Mouse (Mus musculus): ENCODE results near the gene Sumo3. TPM values are rescaled to one million over a fixed set of nuclear protein-coding genes. Genes with fewer than 3 reads are reported as not detected.
A peak's percentile ranks its signal among the peaks of the same experiment; 100 is the strongest.

Sumo3 gene
- polyA plus RNA-seq, 1 experiment = 254 TPM

DNA sequence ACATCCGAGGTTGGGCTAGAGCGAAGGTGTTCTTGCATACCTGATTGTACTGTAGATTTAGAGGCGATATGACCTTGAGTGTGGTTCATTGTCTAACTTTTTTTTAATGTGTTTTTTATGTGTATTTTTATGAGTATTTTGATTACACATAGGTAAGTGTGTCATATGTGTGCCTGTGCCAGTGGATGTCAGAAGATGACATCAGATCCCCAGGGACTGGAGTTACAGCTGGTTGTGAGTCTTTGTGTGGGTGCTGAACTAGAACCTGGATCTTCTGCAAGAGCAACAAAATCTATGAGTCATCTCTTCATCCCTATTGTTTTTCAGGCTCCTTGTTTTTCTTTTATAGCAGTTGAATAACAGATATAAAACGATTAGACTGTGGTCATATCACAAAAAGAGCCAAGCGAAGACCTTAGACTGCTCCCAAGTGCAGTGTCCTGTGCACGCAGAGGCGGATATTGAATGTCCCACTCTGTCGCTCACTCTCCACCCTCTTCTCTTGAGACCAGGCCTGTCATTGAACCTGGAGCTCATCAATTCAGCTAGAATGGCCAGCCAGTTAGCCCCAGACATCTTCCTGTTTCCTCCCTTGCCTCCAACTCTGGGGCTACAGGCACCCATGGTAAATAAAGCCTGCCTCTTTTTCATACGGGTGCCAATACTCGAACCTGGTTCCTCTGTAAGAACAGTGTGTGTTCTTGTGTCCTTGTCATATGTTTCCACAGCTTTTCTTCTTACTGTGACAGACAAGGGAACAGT lies 17.9 kb downstream of the Sumo3 start:
- Histone ChIP-seq H3K4me3 (ENCODE audit: low read depth, low read length) (no peak overlapping the region), H3K27me3 (ENCODE audit: control insufficient read depth, insufficient read depth, low read length) (no peaks in the 10 kb centered on the region), H3K4me1 (ENCODE audit: control insufficient read depth, insufficient read depth, insufficient read length, low read length) (peaks cover 17% of the 10 kb centered on the region; the same call in 1 of the 2 replicates), H3K36me3 (ENCODE audit: control insufficient read depth, insufficient read depth, low read length) (no peaks in the 10 kb centered on the region), H3K27ac (ENCODE audit: insufficient read depth, low read depth, low read length) (peak overlapping the region; percentile 48)
- WGBS = 66% methylated on average over 10 of the region's 10 CpGs
- TF ChIP-seq CTCF (IDR thresholded peaks at IDR 0.05; ENCODE audit: extremely low read depth, insufficient read length, insufficient replicate concordance, low read depth, low read length) = no peak
- TF ChIP-seq POLR2A (IDR thresholded peaks at IDR 0.05; ENCODE audit: low read depth, low read length) = no peak

DNA sequence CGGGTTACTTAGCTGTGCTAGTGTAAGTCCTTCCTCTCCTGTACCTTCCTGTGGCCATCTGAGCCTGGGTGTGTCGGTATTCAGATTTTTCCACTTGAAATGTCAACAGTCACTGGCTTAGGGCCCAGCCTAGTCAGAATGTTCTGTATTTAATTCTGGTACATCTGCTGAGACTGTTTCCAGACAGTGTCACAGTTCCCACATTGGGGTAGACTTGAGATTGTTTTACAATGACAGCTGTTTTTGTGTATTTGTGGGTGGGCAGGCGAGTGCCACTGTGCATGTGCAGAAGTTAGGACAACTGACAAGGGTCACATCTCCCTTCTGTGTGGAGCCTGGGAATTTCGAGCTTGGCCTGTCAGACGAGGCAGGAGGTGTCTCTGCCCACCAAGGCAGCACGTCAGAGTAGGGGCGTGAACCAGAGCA lies 18.7 kb downstream of the Sumo3 start:
- Histone ChIP-seq H3K27me3 (ENCODE audit: control insufficient read depth, insufficient read depth, low read length) (no peaks in the 10 kb centered on the region), H3K36me3 (ENCODE audit: control insufficient read depth, insufficient read depth, low read length) (no peaks in the 10 kb centered on the region), H3K4me1 (ENCODE audit: control insufficient read depth, insufficient read depth, insufficient read length, low read length) (peaks cover 19% of the 10 kb centered on the region; the same call in 1 of the 2 replicates), H3K27ac (ENCODE audit: insufficient read depth, low read depth, low read length) (peak overlapping the region; percentile 48), H3K4me3 (ENCODE audit: low read depth, low read length) (no peak overlapping the region)
- 54% methylated on average over 7 of the region's 7 CpGs for WGBS
- TF ChIP-seq CTCF (IDR thresholded peaks at IDR 0.05; ENCODE audit: extremely low read depth, insufficient read length, insufficient replicate concordance, low read depth, low read length) = no peak

DNA sequence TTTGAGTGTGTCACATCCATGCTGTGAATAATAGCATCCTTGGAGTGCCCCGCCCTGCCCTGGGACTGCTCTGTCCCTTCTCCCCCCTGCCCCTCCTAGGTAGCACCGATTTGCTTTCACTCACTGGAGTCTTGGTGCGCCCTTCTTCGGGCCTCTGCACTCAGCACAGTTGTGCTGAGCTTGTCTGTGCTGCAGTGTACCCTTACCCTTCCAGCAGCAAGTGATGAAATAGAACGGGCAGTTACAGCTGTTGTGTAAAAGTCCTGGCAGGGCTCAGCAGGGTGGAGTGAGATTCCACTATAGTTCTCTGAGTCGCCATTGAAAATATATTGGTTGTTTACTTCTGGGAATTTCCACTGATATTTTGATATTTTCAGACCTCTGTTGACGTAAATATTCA lies 20.1 kb downstream of the Sumo3 start:
- H3K27me3 ChIP-seq (ENCODE audit: control insufficient read depth, insufficient read depth, low read length) = no peaks in the 10 kb centered on the region
- H3K4me3 ChIP-seq (ENCODE audit: low read depth, low read length) = no peak overlapping the region
- 64% methylated on average over 7 of the region's 7 CpGs for WGBS
- H3K27ac ChIP-seq (ENCODE audit: insufficient read depth, low read depth, low read length) = no peak overlapping the region
- no peak for TF ChIP-seq CTCF (IDR thresholded peaks at IDR 0.05; ENCODE audit: extremely low read depth, insufficient read length, insufficient replicate concordance, low read depth, low read length)
- peaks cover 24% of the 10 kb centered on the region; the same call in 1 of the 2 replicates for H3K4me1 ChIP-seq (ENCODE audit: control insufficient read depth, insufficient read depth, insufficient read length, low read length)
- H3K36me3 ChIP-seq (ENCODE audit: control insufficient read depth, insufficient read depth, low read length) = peaks cover under 1% of the 10 kb centered on the region; the same call in 1 of the 2 replicates

DNA sequence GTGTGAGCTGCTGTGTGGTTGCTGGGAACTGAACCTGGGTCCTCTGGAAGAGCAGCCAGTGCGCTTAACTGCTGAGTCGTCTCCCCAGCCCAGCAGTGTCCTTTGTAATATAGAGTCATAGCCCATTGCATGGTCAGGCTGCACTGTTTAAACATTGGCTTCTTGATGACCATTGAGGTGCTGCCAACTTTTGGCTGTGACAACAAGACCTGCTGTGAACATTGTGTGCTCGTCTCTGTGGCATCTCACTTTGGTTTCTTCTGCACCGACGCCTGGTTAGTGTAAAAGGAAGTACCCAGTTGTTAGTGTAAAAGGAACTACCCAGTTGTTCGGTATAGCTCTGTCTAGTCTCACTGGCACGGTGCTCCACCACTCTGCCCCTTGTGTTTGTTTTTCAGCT lies 20.7 kb downstream of the Sumo3 start:
- Histone ChIP-seq H3K27ac (ENCODE audit: insufficient read depth, low read depth, low read length) (0 out of 2 replicates have a peak overlapping the region, but pooled peaks have one; percentile 39), H3K4me1 (ENCODE audit: control insufficient read depth, insufficient read depth, insufficient read length, low read length) (peaks cover 22% of the 10 kb centered on the region; the same call in 1 of the 2 replicates), H3K36me3 (ENCODE audit: control insufficient read depth, insufficient read depth, low read length) (peaks cover 6% of the 10 kb centered on the region), H3K4me3 (ENCODE audit: low read depth, low read length) (no peak overlapping the region), H3K27me3 (ENCODE audit: control insufficient read depth, insufficient read depth, low read length) (no peaks in the 10 kb centered on the region)
- no peak for TF ChIP-seq CTCF (IDR thresholded peaks at IDR 0.05; ENCODE audit: extremely low read depth, insufficient read length, insufficient replicate concordance, low read depth, low read length)
- TF ChIP-seq POLR2A (IDR thresholded peaks at IDR 0.05; ENCODE audit: low read depth, low read length) = no peak
- 45% methylated on average over 7 of the region's 7 CpGs for WGBS

DNA sequence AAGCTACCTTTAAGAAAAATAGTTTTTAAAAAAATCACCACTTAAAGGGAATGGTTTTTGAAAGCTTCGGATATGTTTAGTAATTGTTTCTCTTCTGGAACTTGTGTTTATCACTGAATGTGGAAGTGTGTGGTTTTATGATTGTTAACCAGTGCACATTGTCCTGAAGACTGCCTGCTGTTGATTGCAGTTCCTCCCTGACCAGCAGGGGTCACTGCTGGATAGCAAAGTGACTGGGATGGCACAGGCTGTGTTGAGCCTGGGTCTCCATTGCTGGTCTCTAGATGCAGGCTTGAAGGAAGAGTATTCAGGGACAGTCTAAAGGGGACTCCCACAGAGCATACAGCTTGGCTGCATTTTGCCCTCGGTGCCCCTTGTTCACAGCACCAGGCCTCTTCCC lies 21.6 kb downstream of the Sumo3 start:
- Histone ChIP-seq H3K27me3 (ENCODE audit: control insufficient read depth, insufficient read depth, low read length) (no peaks in the 10 kb centered on the region), H3K27ac (ENCODE audit: insufficient read depth, low read depth, low read length) (no peak overlapping the region), H3K36me3 (ENCODE audit: control insufficient read depth, insufficient read depth, low read length) (peaks cover 10% of the 10 kb centered on the region), H3K4me1 (ENCODE audit: control insufficient read depth, insufficient read depth, insufficient read length, low read length) (peaks cover 18% of the 10 kb centered on the region; the same call in 1 of the 2 replicates), H3K4me3 (ENCODE audit: low read depth, low read length) (no peak overlapping the region)
- WGBS = 25% methylated on average over 2 of the region's 2 CpGs
- TF ChIP-seq CTCF (IDR thresholded peaks at IDR 0.05; ENCODE audit: extremely low read depth, insufficient read length, insufficient replicate concordance, low read depth, low read length) (peak; percentile 92; the same call in 1 of the 2 replicates), POLR2A (IDR thresholded peaks at IDR 0.05; ENCODE audit: low read depth, low read length) (no peak)

DNA sequence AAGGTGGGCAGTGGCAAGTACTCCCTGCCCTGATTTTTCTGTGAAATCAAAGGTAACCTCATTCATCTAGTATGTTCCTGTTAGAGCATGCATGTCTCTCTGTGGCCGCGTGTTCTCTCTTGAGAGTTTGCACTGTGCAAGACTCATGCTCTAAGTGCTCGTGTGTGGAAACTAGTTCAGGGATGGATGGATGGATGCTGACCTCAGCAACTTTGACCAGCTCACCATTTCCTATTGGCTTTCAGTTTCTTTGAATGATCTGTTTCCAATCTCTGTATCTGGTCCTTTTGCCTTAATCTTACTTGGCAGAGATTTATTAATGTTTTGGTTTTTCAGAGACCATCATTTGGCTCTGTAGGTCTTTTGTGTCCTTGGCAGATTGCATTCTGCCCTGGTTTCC lies 23.3 kb downstream of the Sumo3 start:
- TF ChIP-seq CTCF (IDR thresholded peaks at IDR 0.05; ENCODE audit: extremely low read depth, insufficient read length, insufficient replicate concordance, low read depth, low read length) (no peak), POLR2A (IDR thresholded peaks at IDR 0.05; ENCODE audit: low read depth, low read length) (no peak)
- 79% methylated on average over 3 of the region's 3 CpGs for WGBS
- no peak overlapping the region for H3K27ac ChIP-seq (ENCODE audit: insufficient read depth, low read depth, low read length)
- H3K4me3 ChIP-seq (ENCODE audit: low read depth, low read length) = no peak overlapping the region
- H3K27me3 ChIP-seq (ENCODE audit: control insufficient read depth, insufficient read depth, low read length) = no peaks in the 10 kb centered on the region
- H3K36me3 ChIP-seq (ENCODE audit: control insufficient read depth, insufficient read depth, low read length) = peaks cover 21% of the 10 kb centered on the region
- peaks cover 16% of the 10 kb centered on the region; the same call in 1 of the 2 replicates for H3K4me1 ChIP-seq (ENCODE audit: control insufficient read depth, insufficient read depth, insufficient read length, low read length)

DNA sequence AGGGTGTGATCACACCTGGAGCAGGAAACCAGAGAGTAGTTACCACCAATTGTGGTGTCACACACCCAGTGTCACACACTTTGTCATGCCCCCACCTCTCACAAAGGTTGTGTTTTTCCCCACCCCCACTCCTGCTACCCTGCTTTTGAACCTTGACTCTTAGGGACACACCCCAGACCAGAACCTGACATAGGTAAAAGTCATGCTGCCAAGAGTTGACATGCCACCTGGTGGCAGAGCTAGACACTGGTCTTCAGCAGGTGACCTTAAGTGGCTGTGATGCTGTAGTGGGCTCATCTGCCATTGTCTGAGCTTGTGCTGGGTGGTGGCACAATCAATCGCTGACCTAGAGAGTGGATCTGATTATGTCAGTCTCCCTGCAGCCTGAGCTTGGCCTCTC lies 24.1 kb downstream of the Sumo3 start:
- H3K4me3 ChIP-seq (ENCODE audit: low read depth, low read length) = no peak overlapping the region
- peaks cover 26% of the 10 kb centered on the region for H3K36me3 ChIP-seq (ENCODE audit: control insufficient read depth, insufficient read depth, low read length)
- WGBS = 75% methylated on average over 1 of the region's 1 CpGs
- no peak overlapping the region for H3K27ac ChIP-seq (ENCODE audit: insufficient read depth, low read depth, low read length)
- H3K27me3 ChIP-seq (ENCODE audit: control insufficient read depth, insufficient read depth, low read length) = no peaks in the 10 kb centered on the region
- H3K4me1 ChIP-seq (ENCODE audit: control insufficient read depth, insufficient read depth, insufficient read length, low read length) = peaks cover 12% of the 10 kb centered on the region
- TF ChIP-seq POLR2A (IDR thresholded peaks at IDR 0.05; ENCODE audit: low read depth, low read length) (no peak), CTCF (IDR thresholded peaks at IDR 0.05; ENCODE audit: extremely low read depth, insufficient read length, insufficient replicate concordance, low read depth, low read length) (peak; percentile 56; the same call in 1 of the 2 replicates)

Data from small intestine, adult 2 months (tissue).